Comparison of ENCODE assay signal across 11 mouse cellular contexts in the genomic region with DNA sequence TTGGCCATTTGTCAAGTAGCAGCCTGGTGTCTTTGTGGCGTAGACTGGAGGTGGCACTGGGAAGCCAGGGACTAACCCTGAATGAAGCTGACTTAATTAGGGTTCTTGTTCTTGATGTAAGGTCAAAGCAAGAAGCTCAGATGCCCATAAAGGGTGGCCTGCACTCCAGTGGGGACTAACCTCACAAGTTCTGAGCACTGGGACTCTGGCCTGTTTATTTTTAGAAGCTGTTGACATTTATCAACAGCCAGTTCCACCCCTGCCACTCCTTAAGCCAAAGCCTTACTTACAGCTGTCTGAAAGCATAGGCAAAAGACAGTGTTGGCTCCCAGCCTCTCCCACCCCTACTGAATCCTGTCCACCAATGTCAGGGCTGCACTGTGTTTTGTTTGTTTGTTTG. TPM values are rescaled to one million over a fixed set of nuclear protein-coding genes. Genes with fewer than 3 reads are reported as not detected.
A peak's percentile ranks its signal among the peaks of the same experiment; 100 is the strongest.
DNase-seq lines count a peak whose midpoint lies in the region; ATAC-seq and TF ChIP-seq lines count a peak whose summit lies in the region.
"Had no signal": no experiment of that assay in that cellular context is flagged by ENCODE, and none has a peak within 500 bp of the region (broad histone marks: within the 10 kb centered on the region; RNA-seq: fewer than 3 reads in every experiment).

No protein-coding gene starts in this region.

- no peak for TF ChIP-seq CTCF in heart, adult 2 months (IDR thresholded peaks at IDR 0.05)

- WGBS in heart, adult 2 months: 40% methylated on average over 1 of the region's 1 CpGs
- 72% methylated on average over 1 of the region's 1 CpGs for WGBS in hindbrain, embryonic 11.5 days

- no peaks in the 10 kb centered on the region for H3K79me2 ChIP-seq in heart, adult 2 months (replicated peaks; ENCODE audit: control insufficient read depth, insufficient read depth, low read length)

- TF ChIP-seq EP300 in heart, adult 2 months (IDR thresholded peaks at IDR 0.05; ENCODE audit: insufficient read depth, low read depth, low read length): no peak

- no peak overlapping the region for H3K4me3 ChIP-seq in heart, adult 2 months
- no peak overlapping the region for H3K4me3 ChIP-seq in hindbrain, embryonic 11.5 days (ENCODE audit: low read depth, low read length)

- H3K4me2 ChIP-seq in hindbrain, embryonic 11.5 days (replicated peaks; ENCODE audit: low read depth, low read length): no peak overlapping the region

- peak; percentile 38 to 59 for DNase-seq in heart, adult 2 months
- no peak for DNase-seq in heart, postnatal 36 days
- peak; percentile 54 to 61 for DNase-seq in gastrocnemius, adult 8-10 months (ENCODE audit: low spot score in 2 of 2)
- DNase-seq in heart, postnatal 10 days: peak; percentile 68 to 74
- DNase-seq in lung, postnatal 36 days: peak; percentile 56
- no peak for DNase-seq in hindbrain, embryonic 11.5 days (ENCODE audit: low spot score)
- DNase-seq in adrenal gland, adult 18-20 months (ENCODE audit: low spot score in 2 of 2): no peak
- no peak for DNase-seq in cerebellum, adult 8-10 months
- DNase-seq: cerebellum, postnatal 25 days; kidney, postnatal 36 days; thymus, adult 18-20 months had no signal

- intact Hi-C loops in heart, adult 2 months (cut with DNase I): loop anchor here (5.0 to 10.0 kb wide), 3 partner anchors 55 to 312 kb away; partner anchors contain the start of genes Cul4a, Lamp1 and Pcid2
- intact Hi-C loops in heart, postnatal 36 days (cut with DNase I): loop anchor here (5.0 kb wide), 1 partner anchor 43 kb away; the partner anchor contains the start of gene Adprhl1
- intact Hi-C loops in heart, postnatal 10 days (cut with DNase I): no loop called here

- peaks cover 6% of the 10 kb centered on the region for H3K4me1 ChIP-seq in heart, adult 2 months (ENCODE audit: control insufficient read depth, insufficient read depth, low read length)
- H3K4me1 ChIP-seq in hindbrain, embryonic 11.5 days (replicated peaks; ENCODE audit: control insufficient read depth, insufficient read depth, low read length): peaks cover 3% of the 10 kb centered on the region; the same call in 1 of the 2 replicates

- 0 out of 2 replicates have a peak, but pooled peaks have one; percentile 25 for TF ChIP-seq POLR2A in heart, adult 2 months (IDR thresholded peaks at IDR 0.05; ENCODE audit: insufficient read depth, low read depth, low read length)

- no peaks in the 10 kb centered on the region for H3K9me3 ChIP-seq in hindbrain, embryonic 11.5 days (ENCODE audit: control insufficient read depth, low read length)

- peak overlapping the region; percentile 84 for H3K27ac ChIP-seq in heart, adult 2 months
- H3K27ac ChIP-seq in hindbrain, embryonic 11.5 days (ENCODE audit: low read depth, low read length): no peak overlapping the region

- no peaks in the 10 kb centered on the region for H3K27me3 ChIP-seq in heart, adult 2 months (ENCODE audit: control insufficient read depth, insufficient read depth, low read length)
- no peaks in the 10 kb centered on the region for H3K27me3 ChIP-seq in hindbrain, embryonic 11.5 days (ENCODE audit: control insufficient read depth, insufficient read depth, low read length)

- ATAC-seq in hindbrain, embryonic 11.5 days (ENCODE audit: low FRiP score): no peak

- H3K36me3 ChIP-seq in heart, adult 2 months (ENCODE audit: control insufficient read depth, insufficient read depth, low read length): no peaks in the 10 kb centered on the region
- H3K36me3 ChIP-seq in hindbrain, embryonic 11.5 days (ENCODE audit: control insufficient read depth, insufficient read depth, low read length): no peaks in the 10 kb centered on the region

- H3K9ac ChIP-seq in heart, adult 2 months (ENCODE audit: low read depth, low read length): 0 out of 2 replicates have a peak overlapping the region, but pooled peaks have one; percentile 3
- no peak overlapping the region for H3K9ac ChIP-seq in hindbrain, embryonic 11.5 days (ENCODE audit: low read depth, low read length)

RNA-seq across cellular contexts. Expression of gene Grtp1, which starts 9.3 kb away (rescaled TPM):
- 1 to 10 TPM; 3.9 to 5.1 TPM for total RNA-seq in heart, adult 2 months (2021)
- polyA plus RNA-seq in heart, adult 2 months (2012; rRNA removed): 3.8 and 5.6 TPM in 2 replicates
- 1 to 10 TPM; 4.8 to 4.9 TPM for total RNA-seq in heart, postnatal 36 days (2021)
- 10 to 100 TPM in 3 of 4 experiments, 1 to 10 TPM in 1; 9.3 to 14.1 (median 11.8) TPM for total RNA-seq in gastrocnemius, adult 8-10 months (2022)
- total RNA-seq in heart, postnatal 10 days (2021): 1 to 10 TPM; 2.5 to 2.6 TPM
- polyA plus RNA-seq in hindbrain, embryonic 11.5 days (2014; fragmentation: Nextera tagmentation; extraction: Ambion mirVana): 12.9 and 13.0 TPM in 2 replicates
- total RNA-seq in adrenal gland, adult 18-20 months (2021): 10 to 100 TPM in 1 of 2 experiments, 1 to 10 TPM in 1; 9.1 to 15.3 TPM

RNA-seq across cellular contexts. Expression of gene Adprhl1, which starts 44.2 kb away (rescaled TPM):
- total RNA-seq in heart, adult 2 months (2021): 100 to 1,000 TPM; 587 to 599 TPM
- polyA plus RNA-seq in heart, adult 2 months (2012; rRNA removed): 371 and 464 TPM in 2 replicates
- 100 to 1,000 TPM; 573 to 582 TPM for total RNA-seq in heart, postnatal 36 days (2021)
- 10 to 100 TPM; 50.0 to 62.3 (median 56.3) TPM for total RNA-seq in gastrocnemius, adult 8-10 months (2022)
- total RNA-seq in heart, postnatal 10 days (2021): 100 to 1,000 TPM; 418 to 470 TPM
- 0.26 and 0.32 TPM in 2 replicates for polyA plus RNA-seq in hindbrain, embryonic 11.5 days (2014; fragmentation: Nextera tagmentation; extraction: Ambion mirVana)
- total RNA-seq in adrenal gland, adult 18-20 months (2021): 10 to 100 TPM in 1 of 2 experiments, 1 to 10 TPM in 1; 7.8 to 18.5 TPM

RNA-seq across cellular contexts. Expression of gene Lamp1, which starts 50.8 kb away (rescaled TPM):
- 100 to 1,000 TPM; 406 to 437 TPM for total RNA-seq in heart, adult 2 months (2021)
- 462 and 645 TPM in 2 replicates for polyA plus RNA-seq in heart, adult 2 months (2012; rRNA removed)
- 100 to 1,000 TPM; 403 to 406 TPM for total RNA-seq in heart, postnatal 36 days (2021)
- total RNA-seq in gastrocnemius, adult 8-10 months (2022): 100 to 1,000 TPM; 405 to 451 (median 426) TPM
- total RNA-seq in heart, postnatal 10 days (2021): 100 to 1,000 TPM; 310 to 323 TPM
- 261 and 286 TPM in 2 replicates for polyA plus RNA-seq in hindbrain, embryonic 11.5 days (2014; fragmentation: Nextera tagmentation; extraction: Ambion mirVana)
- total RNA-seq in adrenal gland, adult 18-20 months (2021): 100 to 1,000 TPM; 456 to 471 TPM

Comparison
In these comparisons a context has a peak if more than half of its experiments do, and no peak if none do; other contexts are left out.
1. DNase-seq: peak in heart, adult 2 months (2 of 2), gastrocnemius, adult 8-10 months (2 of 2), heart, postnatal 10 days (2 of 2) and lung, postnatal 36 days (single experiment); none in heart, postnatal 36 days (0 of 2), hindbrain, embryonic 11.5 days (single experiment), adrenal gland, adult 18-20 months (0 of 2) and cerebellum, adult 8-10 months (single experiment).
2. RNA of gene Adprhl1, which starts 44.2 kb away (total RNA-seq): 587 to 599 TPM in heart, adult 2 months, 573 to 582 TPM in heart, postnatal 36 days and 418 to 470 TPM in heart, postnatal 10 days; 50.0 to 62.3 TPM in gastrocnemius, adult 8-10 months and 7.8 to 18.5 TPM in adrenal gland, adult 18-20 months; every median in the first group is over 4 times any median in the second.